Mouse (Mus musculus) lung, postnatal 0 days (tissue): ENCODE results near the gene Ppat.

Experiments
- CTCF ChIP-seq: IDR thresholded peaks from 2 replicates; pipeline ENCODE4 v1.5.1; 2016; ENCODE audit warnings: antibody characterized with exemption, mild to moderate bottlenecking
- EP300 ChIP-seq: IDR thresholded peaks from 2 replicates; pipeline ENCODE4 v1.6.1; 2016; ENCODE audit warnings: antibody characterized with exemption, mild to moderate bottlenecking, control low read depth

DNA sequence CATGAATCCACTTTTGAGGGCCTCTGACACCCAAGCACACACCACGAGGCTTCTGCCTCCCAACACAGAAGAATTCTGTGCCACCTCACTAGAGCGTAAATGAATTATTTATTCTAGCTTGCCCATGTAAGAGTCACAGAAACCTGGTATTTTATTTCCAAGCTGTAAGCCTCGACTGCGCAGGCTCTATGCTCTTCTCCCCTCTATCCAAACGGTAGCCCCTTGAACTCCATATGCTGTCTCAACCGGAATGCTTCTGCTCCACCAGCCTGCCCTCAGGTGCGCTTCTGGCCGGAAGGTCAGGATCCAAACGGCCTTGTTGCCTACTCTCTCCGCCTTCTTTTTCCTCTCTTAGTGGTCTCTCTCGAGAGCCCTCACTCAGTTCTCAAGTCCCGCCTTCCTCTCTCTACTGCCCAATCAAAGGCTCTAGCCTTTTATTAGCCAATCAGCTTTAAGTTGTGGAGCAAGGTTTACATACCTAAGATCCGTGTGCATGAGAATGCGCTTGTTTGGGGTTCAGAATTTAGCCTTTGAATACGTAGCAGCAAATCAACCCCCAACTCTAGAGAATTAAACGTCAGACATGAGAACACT is 82.6 kb downstream of the Ppat start:
- TF ChIP-seq CTCF, result no peak
- no peak for TF ChIP-seq EP300
